Mouse (Mus musculus) kidney, adult 10 weeks (tissue): ENCODE measurements around the gene Hsd17b10. TPM values are rescaled to one million over a fixed set of nuclear protein-coding genes. Genes with fewer than 3 reads are reported as not detected.

Source experiments
- polyA plus RNA-seq: library from polyadenylated mRNA; stranded (reverse); fragments of 350-450 nt; fragmentation: Illumina TruSeq; extraction: RNeasy Lipid Tissue Mini Kit (QIAGEN cat#74804); gene quantifications from one replicate; pipeline ENCODE4 v1.2.3, GENCODE M21; 2014; ENCODE audit warnings: low read depth, low replicate concordance

Hsd17b10 gene
- 138 TPM for polyA plus RNA-seq

GRCm38 (mm10) chrX:152001737-152002710 is at the start of gene Hsd17b10:
Gene Hsd17b10, plus strand, starts transcription at chrX:152001845.

GRCm38 (mm10) chrX:152016151-152017145 is 14.8 kb downstream of the Hsd17b10 start, which contains the start of the genes Ribc1 and Smc1a:
Gene Ribc1, minus strand, starts transcription at chrX:152016295.
Gene Smc1a, plus strand, starts transcription at chrX:152016428.

Other genes starting within 250 kb of the Hsd17b10 start
- 114 TPM for gene Huwe1, start 201.0 kb upstream of the Hsd17b10 start, polyA plus RNA-seq
- 1.8 TPM for gene Ribc1, start 14.4 kb downstream of the Hsd17b10 start, polyA plus RNA-seq
- 52.9 TPM for gene Smc1a, start 14.6 kb downstream of the Hsd17b10 start, polyA plus RNA-seq
- gene Iqsec2, start 142.4 kb downstream of the Hsd17b10 start, polyA plus RNA-seq, result 7.4 TPM
- gene Kdm5c, start 231.2 kb downstream of the Hsd17b10 start, polyA plus RNA-seq, result 8.5 TPM